Comparison of ENCODE assay signal across 20 mouse cellular contexts in the genomic region with DNA sequence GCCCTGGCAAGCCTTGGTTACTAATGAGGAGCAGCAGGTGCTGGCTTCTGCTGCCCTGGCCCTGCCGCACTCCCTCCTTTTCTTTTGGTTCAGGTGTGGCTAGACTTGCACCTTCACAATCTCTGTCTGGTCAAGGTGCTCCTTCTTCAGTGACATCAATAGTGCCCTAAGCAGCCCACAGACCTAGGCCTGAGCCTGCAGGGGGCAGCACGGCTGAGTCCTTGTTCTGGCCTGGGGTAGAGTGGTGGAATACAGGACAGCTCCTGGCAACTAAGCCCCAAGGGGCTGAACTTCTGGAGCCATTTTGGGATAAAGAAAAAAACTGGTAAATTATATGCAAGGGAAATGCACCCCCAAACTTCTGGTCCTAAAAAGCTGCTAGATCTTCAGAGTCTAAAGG. TPM values are rescaled to one million over a fixed set of nuclear protein-coding genes. Genes with fewer than 3 reads are reported as not detected.
DNase-seq lines count a peak whose midpoint lies in the region; ATAC-seq and TF ChIP-seq lines count a peak whose summit lies in the region.
"Had no signal": no experiment of that assay in that cellular context is flagged by ENCODE, and none has a peak within 500 bp of the region (broad histone marks: within the 10 kb centered on the region; RNA-seq: fewer than 3 reads in every experiment).

No protein-coding gene starts in this region.

- no peak overlapping the region for H3K4me3 ChIP-seq in gastrocnemius, adult 2 months
- H3K4me3 ChIP-seq in liver, adult 2 months (ENCODE audit: insufficient read depth, low read depth, low read length) = no peak overlapping the region
- no peak overlapping the region for H3K4me3 ChIP-seq in liver, embryonic 11.5 days (ENCODE audit: low read depth, low read length)
- no peak overlapping the region for H3K4me3 ChIP-seq in thymus, adult 2 months (ENCODE audit: control insufficient read depth, insufficient read depth, low read length)
- H3K4me3 ChIP-seq in stomach, postnatal 0 days (ENCODE audit: low read depth, low read length) = no peak overlapping the region
- H3K4me3 ChIP-seq: embryonic facial prominence, embryonic 13.5 days; midbrain, embryonic 13.5 days; myocyte; neural tube, embryonic 15.5 days; stomach, embryonic 15.5 days had no signal

- peak; percentile 41 for TF ChIP-seq CTCF in gastrocnemius, adult 2 months (IDR thresholded peaks at IDR 0.05)
- peak; percentile 53 for TF ChIP-seq CTCF in liver, adult 2 months (IDR thresholded peaks at IDR 0.05; ENCODE audit: low read depth, low read length)
- no peak for TF ChIP-seq CTCF in thymus, adult 2 months (IDR thresholded peaks at IDR 0.05; ENCODE audit: borderline replicate concordance, control insufficient read depth, extremely low read depth, insufficient read depth, low read length, poor library complexity)
- peak; percentile 57 for TF ChIP-seq CTCF in stomach, postnatal 0 days (IDR thresholded peaks at IDR 0.05; ENCODE audit: low read depth)

- H3K27me3 ChIP-seq in liver, adult 2 months (ENCODE audit: control insufficient read depth, insufficient read depth, low read length) = no peaks in the 10 kb centered on the region
- H3K27me3 ChIP-seq in liver, embryonic 11.5 days (replicated peaks; ENCODE audit: control insufficient read depth, insufficient read depth, low read length) = no peaks in the 10 kb centered on the region
- H3K27me3 ChIP-seq in thymus, adult 2 months (ENCODE audit: control insufficient read depth, insufficient read depth, low read length) = no peaks in the 10 kb centered on the region
- H3K27me3 ChIP-seq in stomach, postnatal 0 days (ENCODE audit: control insufficient read depth, insufficient read depth, low read length) = no peaks in the 10 kb centered on the region
- H3K27me3 ChIP-seq: embryonic facial prominence, embryonic 13.5 days; midbrain, embryonic 13.5 days; neural tube, embryonic 15.5 days; Patski; stomach, embryonic 15.5 days had no signal

- intact Hi-C loops in gastrocnemius, adult 2 months (cut with DNase I) = loop anchor here (5.0 kb wide), 1 partner anchor 67 kb away; no protein-coding TSS in a partner anchor

- ATAC-seq in liver, embryonic 11.5 days (replicated peaks; ENCODE audit: low FRiP score) = no peak
- ATAC-seq in stomach, postnatal 0 days (ENCODE audit: low FRiP score, low TSS enrichment) = no peak
- ATAC-seq: forebrain, postnatal 0 days; midbrain, embryonic 13.5 days; Patski had no signal

- WGBS in liver, adult 2 months = 88% methylated on average over 2 of the region's 2 CpGs
- WGBS in liver, embryonic 11.5 days = 85% methylated on average over 2 of the region's 2 CpGs
- WGBS in thymus, adult 2 months = 97% methylated on average over 2 of the region's 2 CpGs
- WGBS in stomach, postnatal 0 days = 75% methylated on average over 2 of the region's 2 CpGs

- no peaks in the 10 kb centered on the region for H3K79me2 ChIP-seq in liver, adult 2 months (ENCODE audit: control insufficient read depth, insufficient read depth, low read length)

- DNase-seq in gastrocnemius, adult 2 months = no peak
- DNase-seq in gastrocnemius, postnatal 4 days (ENCODE audit: low spot score in 2 of 2) = no peak
- DNase-seq in liver, adult 2 months (ENCODE audit: extremely low read depth, low read depth, low spot score) = no peak
- DNase-seq in liver, embryonic 11.5 days (ENCODE audit: low spot score) = no peak
- DNase-seq in thymus, adult 2 months = peak; percentile 24
- DNase-seq in thymus, postnatal 10 days (ENCODE audit: low spot score in 2 of 2) = no peak
- DNase-seq in stomach, postnatal 0 days (ENCODE audit: low spot score) = no peak
- no peak for DNase-seq in adrenal gland, postnatal 36 days
- DNase-seq: adrenal gland, postnatal 25 days; cerebellum, adult 9-11 months; forebrain, postnatal 0 days; heart, adult 11 months; retina, postnatal 1 day had no signal

- no peak overlapping the region for H3K9ac ChIP-seq in liver, adult 2 months (ENCODE audit: low read depth, low read length)
- H3K9ac ChIP-seq in liver, embryonic 11.5 days (ENCODE audit: low read depth, low read length) = no peak overlapping the region
- no peak overlapping the region for H3K9ac ChIP-seq in stomach, postnatal 0 days (ENCODE audit: low read length)
- H3K9ac ChIP-seq: embryonic facial prominence, embryonic 13.5 days; forebrain, postnatal 0 days; midbrain, embryonic 13.5 days; neural tube, embryonic 15.5 days; stomach, embryonic 15.5 days had no signal

- TF ChIP-seq EP300 in stomach, postnatal 0 days (optimal IDR thresholded peaks at IDR 0.05) = no peak

- no peaks in the 10 kb centered on the region for H3K4me1 ChIP-seq in liver, adult 2 months (ENCODE audit: control insufficient read depth, insufficient read depth, low read length)
- no peaks in the 10 kb centered on the region for H3K4me1 ChIP-seq in liver, embryonic 11.5 days (replicated peaks; ENCODE audit: control insufficient read depth, insufficient read depth, low read length)
- H3K4me1 ChIP-seq in thymus, adult 2 months (replicated peaks; ENCODE audit: control insufficient read depth, insufficient read depth, low read length) = no peaks in the 10 kb centered on the region
- no peaks in the 10 kb centered on the region for H3K4me1 ChIP-seq in stomach, postnatal 0 days (replicated peaks; ENCODE audit: control insufficient read depth, insufficient read depth)
- H3K4me1 ChIP-seq: stomach, embryonic 15.5 days had no signal

- H3K9me3 ChIP-seq in liver, embryonic 11.5 days (ENCODE audit: control insufficient read depth, low read length) = no peaks in the 10 kb centered on the region
- no peaks in the 10 kb centered on the region for H3K9me3 ChIP-seq in stomach, postnatal 0 days (ENCODE audit: control insufficient read depth, low read length)
- H3K9me3 ChIP-seq: embryonic facial prominence, embryonic 13.5 days; midbrain, embryonic 13.5 days; neural tube, embryonic 15.5 days; stomach, embryonic 15.5 days had no signal

- no peak overlapping the region for H3K27ac ChIP-seq in gastrocnemius, adult 2 months
- no peak overlapping the region for H3K27ac ChIP-seq in liver, adult 2 months (replicated peaks; ENCODE audit: insufficient read depth, low read depth, low read length)
- no peak overlapping the region for H3K27ac ChIP-seq in liver, embryonic 11.5 days (ENCODE audit: low read depth, low read length)
- H3K27ac ChIP-seq in thymus, adult 2 months (ENCODE audit: control insufficient read depth, insufficient read depth, low read length) = no peak overlapping the region
- no peak overlapping the region for H3K27ac ChIP-seq in stomach, postnatal 0 days (replicated peaks)
- H3K27ac ChIP-seq: embryonic facial prominence, embryonic 13.5 days; macrophage; midbrain, embryonic 13.5 days; neural tube, embryonic 15.5 days; stomach, embryonic 15.5 days had no signal

- peaks cover 2% of the 10 kb centered on the region for H3K36me3 ChIP-seq in liver, adult 2 months (ENCODE audit: control insufficient read depth, insufficient read depth, low read length)
- peaks cover 35% of the 10 kb centered on the region; the same call in 1 of the 2 replicates for H3K36me3 ChIP-seq in liver, embryonic 11.5 days (ENCODE audit: control insufficient read depth, insufficient read depth, low read length)
- H3K36me3 ChIP-seq in thymus, adult 2 months (ENCODE audit: control insufficient read depth, insufficient read depth, low read length) = peaks cover 41% of the 10 kb centered on the region
- H3K36me3 ChIP-seq in stomach, postnatal 0 days (ENCODE audit: control insufficient read depth, insufficient read depth, low read length) = peaks cover 24% of the 10 kb centered on the region

- H3K4me2 ChIP-seq in liver, embryonic 11.5 days = no peak overlapping the region
- no peak overlapping the region for H3K4me2 ChIP-seq in stomach, postnatal 0 days (replicated peaks; ENCODE audit: low read depth)
- H3K4me2 ChIP-seq: embryonic facial prominence, embryonic 13.5 days; midbrain, embryonic 13.5 days; neural tube, embryonic 15.5 days; stomach, embryonic 15.5 days had no signal

- no peak for TF ChIP-seq POLR2A in liver, adult 2 months (IDR thresholded peaks at IDR 0.05; ENCODE audit: extremely low read depth, insufficient read depth, low read length)
- TF ChIP-seq POLR2A in thymus, adult 2 months (IDR thresholded peaks at IDR 0.05; ENCODE audit: control insufficient read depth, extremely low read depth, insufficient read depth, low read length, poor library complexity) = no peak

RNA-seq across cellular contexts. Expression of a gene that starts 45.6 kb away (rescaled TPM):
- total RNA-seq in gastrocnemius, adult 2 months (2021) = 10 to 100 TPM; 64.1 to 69.2 TPM
- total RNA-seq in gastrocnemius, postnatal 4 days (2021) = 10 to 100 TPM; 80.2 to 89.7 TPM
- total RNA-seq in liver, adult 2 months (2014; rRNA removed) = 52.7 and 56.2 TPM in 2 replicates
- polyA plus RNA-seq in liver, adult 2 months (2012; rRNA removed) = 65.9 and 73.6 TPM in 2 replicates
- polyA plus RNA-seq in liver, embryonic 11.5 days (2014; fragmentation: Nextera tagmentation; extraction: Ambion mirVana) = 230 and 233 TPM in 2 replicates
- polyA plus RNA-seq in thymus, adult 2 months (2012; rRNA removed) = 316 and 458 TPM in 2 replicates
- 150 and 157 TPM in 2 replicates for polyA plus RNA-seq in stomach, postnatal 0 days (2015; fragmentation: Nextera tagmentation; extraction: Ambion mirVana)
- total RNA-seq in adrenal gland, postnatal 36 days (2021) = 100 to 1,000 TPM; 119 to 146 TPM
